Mouse (Mus musculus) macrophage (primary cell): ENCODE measurements around the gene Carns1. TPM values are rescaled to one million over a fixed set of nuclear protein-coding genes. Genes with fewer than 3 reads are reported as not detected.

ENCODE experiments used
- H3K27ac ChIP-seq: fragments of 350-480 bp; formaldehyde crosslinking; 2 replicates; pipeline ENCODE4 v1.9.0; 2021
- H3K36me3 ChIP-seq: fragments of 350-480 bp; formaldehyde crosslinking; 2 replicates; pipeline ENCODE4 v1.9.0; 2021; ENCODE audit errors: inconsistent target
- H3K4me3 ChIP-seq: fragments of 350-480 bp; formaldehyde crosslinking; 2 replicates; pipeline ENCODE4 v1.9.0; 2021; ENCODE audit errors: inconsistent target
- H3K79me2 ChIP-seq: fragments of 350-480 bp; formaldehyde crosslinking; 2 replicates; pipeline ENCODE4 v1.9.0; 2021; ENCODE audit errors: inconsistent target
- WGBS: methylation state at CpG from one replicate; pipeline ENCODE4 v1.1.7; 2026; ENCODE audit warnings: inconsistent platforms; ENCODE audit not compliant: missing documents; 5-methylcytosine and 5-hydroxymethylcytosine counted together
- polyA plus RNA-seq: library from polyadenylated mRNA; stranded (reverse); fragments of 250-400 nt; gene quantifications from 3 replicates; pipeline ENCODE4 v1.2.4, GENCODE M21; 2018; ENCODE audit warnings: inconsistent platforms
- total RNA-seq, 78 experiments: library from RNA; depleted of rRNA; stranded (reverse); fragments of 250-400 nt; gene quantifications; 1 replicate in 9 of 78; 2 replicates in 24 of 78; 3 replicates in 43 of 78; 4 replicates in 2 of 78; pipeline ENCODE4 v1.2.4; 2018; ENCODE audit warnings: inconsistent platforms in 56 of 78

Carns1 gene
- 1 to 10 TPM in 3 of 26 experiments, under 1 TPM in 9, not detected in 14; 0.23 to 1.6 (median 0.42) TPM for total RNA-seq (2018; cell fraction: chromatin; rRNA removed)
- 1 to 10 TPM in 1 of 26 experiments, under 1 TPM in 25; 0.20 to 1.1 (median 0.51) TPM for total RNA-seq (2018; cell fraction: cytosol; rRNA removed)
- 1 to 10 TPM in 4 of 26 experiments, under 1 TPM in 17, not detected in 5; 0.16 to 1.6 (median 0.65) TPM for total RNA-seq (2018; cell fraction: nucleus; rRNA removed)
- polyA plus RNA-seq, result 0.62 to 1.00 TPM (median 0.77 TPM) in 3 replicates

DNA sequence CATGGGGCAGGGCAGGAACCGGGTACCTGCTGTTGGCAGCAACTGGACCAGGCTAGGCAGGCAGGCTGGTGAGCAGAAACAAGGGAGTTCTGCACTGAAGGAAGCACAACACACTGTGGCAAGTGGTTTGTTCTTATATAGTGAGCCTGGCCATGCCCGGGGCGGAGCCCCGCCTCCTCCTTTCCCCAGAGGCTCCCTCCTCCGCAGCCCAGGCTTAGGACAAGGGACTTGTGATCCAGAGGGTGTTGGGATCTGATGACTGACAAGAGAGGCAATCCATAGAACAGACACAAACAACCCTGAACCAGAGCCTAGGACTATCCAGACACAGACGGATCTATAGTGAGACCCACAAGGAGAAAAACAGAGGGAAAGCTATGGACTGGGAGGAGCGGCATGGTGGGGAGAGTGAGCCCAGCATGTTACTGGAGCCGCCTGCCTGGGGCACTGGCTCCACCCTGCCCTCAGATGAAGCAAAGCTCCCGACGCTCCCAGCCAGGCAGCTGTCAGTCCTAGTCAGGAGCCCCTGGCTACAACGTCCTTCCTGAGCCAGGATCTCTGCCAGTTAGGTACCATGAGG is at the start of gene Carns1:
Gene Carns1 (minus strand): TSS at position 112 of the 580 bp plus-strand sequence.
- WGBS, result 92% methylated on average over 11 of the region's 11 CpGs
- Histone ChIP-seq H3K4me3 (no peak within 1 kb of the TSS), H3K79me2 (no peaks in the 10 kb centered on the region), H3K27ac (no peak within 1 kb of the TSS), H3K36me3 (no peaks in the 10 kb centered on the region)

DNA sequence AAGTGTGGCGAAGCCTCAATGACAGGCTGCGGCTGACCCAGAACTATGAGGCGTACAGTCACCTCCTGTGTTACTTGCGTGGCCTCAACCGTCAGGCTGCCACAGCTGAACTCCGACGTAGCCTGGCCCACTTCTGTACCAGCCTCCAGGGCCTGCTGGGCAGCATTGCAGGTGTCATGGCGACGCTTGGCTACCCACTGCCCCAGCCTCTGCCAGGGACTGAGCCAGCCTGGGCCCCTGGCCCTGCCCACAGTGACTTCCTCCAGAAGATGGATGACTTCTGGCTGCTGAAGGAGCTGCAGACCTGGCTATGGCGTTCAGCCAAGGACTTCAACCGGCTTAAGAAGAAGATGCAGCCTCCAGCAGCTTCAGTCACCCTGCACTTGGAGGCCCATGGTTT is 46.9 kb upstream of the Carns1 start:
- Histone ChIP-seq H3K79me2 (no peaks in the 10 kb centered on the region), H3K27ac (no peak overlapping the region), H3K36me3 (no peaks in the 10 kb centered on the region), H3K4me3 (no peak overlapping the region)
- 36% methylated on average over 11 of the region's 11 CpGs for WGBS

DNA sequence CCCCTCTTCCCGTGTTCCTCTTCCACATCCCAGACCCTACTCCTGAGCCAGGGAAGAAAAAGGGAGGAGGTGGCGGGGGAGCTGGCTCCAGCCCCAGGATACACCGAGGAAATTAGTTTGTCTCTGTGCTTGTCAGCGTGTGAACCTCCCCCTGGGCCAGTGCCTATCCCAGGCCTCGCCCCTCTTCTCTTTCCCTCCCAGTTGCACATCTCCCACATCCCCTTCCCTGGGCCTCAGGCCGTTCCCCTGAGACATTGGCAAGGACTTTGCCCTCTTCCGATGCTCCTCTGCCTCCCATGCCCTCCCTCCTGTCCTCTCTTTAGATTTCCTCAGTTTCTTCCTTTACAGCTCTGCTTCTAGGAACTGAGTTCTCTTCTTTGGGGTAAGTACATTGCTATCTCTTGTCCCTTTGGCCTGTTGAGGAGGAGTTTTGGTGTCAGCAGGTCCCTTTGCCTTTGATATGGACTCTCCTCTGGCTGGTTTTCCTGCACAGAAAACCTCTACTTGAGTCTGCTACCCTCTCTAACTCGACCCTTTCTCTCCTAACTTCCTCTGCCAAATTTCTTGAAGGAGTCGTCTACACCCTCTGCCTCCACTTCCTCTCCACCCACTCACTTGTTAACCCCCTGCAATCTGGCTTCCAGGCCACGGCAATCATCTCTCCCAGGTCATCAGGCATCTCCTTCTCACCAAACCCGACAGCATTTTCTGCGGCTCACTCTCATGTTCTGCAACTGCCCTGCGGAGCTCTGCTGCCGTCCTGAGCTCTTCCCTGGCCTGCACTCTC is 45.9 kb upstream of the Carns1 start:
- H3K4me3 ChIP-seq, result no peak overlapping the region
- H3K79me2 ChIP-seq, result no peaks in the 10 kb centered on the region
- WGBS, result 32% methylated on average over 14 of the region's 14 CpGs
- no peak overlapping the region for H3K27ac ChIP-seq
- H3K36me3 ChIP-seq, result no peaks in the 10 kb centered on the region

DNA sequence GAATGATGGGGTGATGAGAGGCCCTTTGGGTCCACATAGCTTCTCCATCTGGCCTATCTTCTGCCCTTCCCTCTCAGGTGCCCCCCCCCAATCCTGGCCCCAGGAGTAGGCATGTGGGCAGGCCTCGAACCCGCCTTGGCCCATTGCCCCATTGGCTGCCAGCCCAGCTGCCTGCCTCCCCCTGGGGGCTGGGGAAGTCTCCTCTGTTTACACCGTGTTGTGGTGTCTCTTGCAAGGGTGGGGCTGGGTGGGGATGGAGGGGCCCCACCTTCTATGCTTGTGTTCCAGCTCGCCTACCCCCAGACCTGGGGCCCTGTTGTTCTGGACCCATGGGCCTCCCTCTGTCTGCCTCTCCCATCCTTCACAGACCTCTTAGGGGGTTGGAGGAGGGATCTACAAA is 45.1 kb upstream of the Carns1 start:
- H3K79me2 ChIP-seq, result no peaks in the 10 kb centered on the region
- 70% methylated on average over 4 of the region's 4 CpGs for WGBS
- H3K4me3 ChIP-seq, result no peak overlapping the region
- H3K27ac ChIP-seq, result no peak overlapping the region
- H3K36me3 ChIP-seq, result no peaks in the 10 kb centered on the region

DNA sequence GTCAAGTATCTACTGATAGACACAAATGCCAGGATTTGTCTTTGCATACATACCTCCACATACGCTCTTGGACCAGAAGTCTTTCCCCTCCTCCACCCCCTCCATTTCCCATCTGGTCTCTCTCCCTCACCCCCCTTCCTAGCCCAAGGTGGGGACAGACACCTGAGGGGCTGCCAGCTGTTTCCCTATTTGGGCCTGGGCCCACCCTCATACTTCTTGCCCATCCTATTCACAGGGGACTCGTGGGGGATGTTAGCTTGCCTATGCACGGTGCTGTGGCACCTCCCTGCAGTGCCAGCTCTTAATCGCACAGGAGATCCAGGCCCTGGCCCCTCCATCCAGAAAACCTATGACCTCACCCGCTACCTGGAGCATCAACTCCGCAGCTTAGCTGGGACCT is 44.7 kb upstream of the Carns1 start:
- Histone ChIP-seq H3K27ac (no peak overlapping the region), H3K79me2 (no peaks in the 10 kb centered on the region), H3K36me3 (no peaks in the 10 kb centered on the region), H3K4me3 (no peak overlapping the region)
- WGBS, result 90% methylated on average over 5 of the region's 6 CpGs

DNA sequence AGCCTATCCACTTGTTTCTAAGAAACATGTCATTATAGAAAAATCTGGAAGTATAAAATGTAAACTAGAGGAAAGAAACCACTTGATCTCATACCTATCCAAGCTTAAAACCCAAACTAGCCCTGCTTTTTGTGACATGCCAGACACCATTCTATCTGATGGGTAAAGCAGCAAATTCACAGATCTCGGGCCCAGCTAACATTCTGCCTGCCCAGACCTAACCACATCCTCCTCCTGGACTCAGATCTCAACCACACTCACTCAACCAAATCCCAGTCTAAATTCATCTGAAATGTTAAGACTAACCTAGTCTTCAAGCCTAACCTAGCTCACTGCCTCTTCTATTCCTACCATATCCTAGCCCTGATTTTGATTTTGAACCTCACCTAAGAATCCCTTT is 43.5 kb upstream of the Carns1 start:
- no peaks in the 10 kb centered on the region for H3K79me2 ChIP-seq
- no peaks in the 10 kb centered on the region for H3K36me3 ChIP-seq
- WGBS, result 71% methylated on average over 1 of the region's 1 CpGs
- no peak overlapping the region for H3K27ac ChIP-seq
- H3K4me3 ChIP-seq, result no peak overlapping the region

DNA sequence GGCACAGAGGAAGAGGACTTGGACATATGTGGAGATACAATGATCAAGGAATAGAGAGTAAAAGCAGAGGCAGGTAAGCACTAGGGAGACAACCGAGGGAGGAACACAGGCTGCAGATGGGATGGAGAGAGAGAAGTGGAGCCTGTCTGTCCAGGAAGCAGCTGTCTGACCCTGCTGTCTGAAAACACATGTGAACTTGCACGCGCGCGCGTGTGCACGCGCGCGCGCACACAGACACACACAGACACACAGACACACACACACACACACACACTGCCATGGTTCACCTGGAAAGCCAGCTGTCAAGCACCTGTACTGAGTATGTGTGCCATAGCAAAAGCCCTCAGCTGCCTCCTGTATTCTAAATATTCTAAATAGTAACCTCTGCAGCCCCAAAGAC is 43.0 kb upstream of the Carns1 start:
- WGBS, result 60% methylated on average over 11 of the region's 11 CpGs
- no peaks in the 10 kb centered on the region for H3K36me3 ChIP-seq
- no peaks in the 10 kb centered on the region for H3K79me2 ChIP-seq
- no peak overlapping the region for H3K27ac ChIP-seq
- H3K4me3 ChIP-seq, result no peak overlapping the region

DNA sequence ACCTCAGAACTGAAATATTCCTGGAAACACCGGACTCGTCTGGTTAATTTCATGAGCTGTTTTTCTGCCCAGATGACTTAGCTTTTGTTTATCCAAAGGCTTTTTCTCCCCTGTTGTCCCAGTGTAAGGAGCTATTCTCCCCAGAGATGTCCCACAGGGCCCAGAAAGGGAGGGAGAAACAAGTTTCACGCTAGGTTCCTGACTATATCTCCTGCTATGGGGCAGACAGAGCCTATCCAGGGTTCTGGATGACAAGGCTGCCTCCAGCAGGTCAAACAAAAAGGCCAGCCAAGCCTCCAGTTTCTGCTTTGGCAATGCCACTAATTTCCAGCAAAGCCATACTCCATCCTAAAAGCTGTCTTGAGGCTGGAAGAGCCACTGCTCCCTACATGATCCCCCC is 42.6 kb upstream of the Carns1 start:
- Histone ChIP-seq H3K27ac (no peak overlapping the region), H3K36me3 (no peaks in the 10 kb centered on the region), H3K4me3 (no peak overlapping the region), H3K79me2 (no peaks in the 10 kb centered on the region)
- WGBS, result 93% methylated on average over 3 of the region's 3 CpGs

DNA sequence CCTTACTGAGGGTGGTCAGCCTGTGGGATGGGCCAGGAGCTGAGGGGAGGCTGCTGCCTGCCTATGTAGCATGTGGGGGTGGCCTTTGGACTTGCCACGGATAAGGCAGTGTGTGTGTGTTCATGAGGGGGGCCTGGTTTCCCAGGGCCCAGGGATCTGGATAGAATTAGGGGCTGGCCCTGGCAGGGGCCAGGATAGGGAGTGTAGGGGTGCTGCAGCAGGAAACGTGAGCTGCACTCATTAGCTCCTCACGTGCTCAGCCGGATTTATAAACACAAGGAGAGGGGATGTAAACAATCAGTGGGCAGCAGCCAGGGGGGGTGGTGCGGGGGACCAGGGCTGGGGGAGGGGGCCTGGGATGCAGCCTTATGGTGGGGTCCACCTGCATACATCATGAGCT is 41.9 kb upstream of the Carns1 start:
- 68% methylated on average over 5 of the region's 5 CpGs for WGBS

DNA sequence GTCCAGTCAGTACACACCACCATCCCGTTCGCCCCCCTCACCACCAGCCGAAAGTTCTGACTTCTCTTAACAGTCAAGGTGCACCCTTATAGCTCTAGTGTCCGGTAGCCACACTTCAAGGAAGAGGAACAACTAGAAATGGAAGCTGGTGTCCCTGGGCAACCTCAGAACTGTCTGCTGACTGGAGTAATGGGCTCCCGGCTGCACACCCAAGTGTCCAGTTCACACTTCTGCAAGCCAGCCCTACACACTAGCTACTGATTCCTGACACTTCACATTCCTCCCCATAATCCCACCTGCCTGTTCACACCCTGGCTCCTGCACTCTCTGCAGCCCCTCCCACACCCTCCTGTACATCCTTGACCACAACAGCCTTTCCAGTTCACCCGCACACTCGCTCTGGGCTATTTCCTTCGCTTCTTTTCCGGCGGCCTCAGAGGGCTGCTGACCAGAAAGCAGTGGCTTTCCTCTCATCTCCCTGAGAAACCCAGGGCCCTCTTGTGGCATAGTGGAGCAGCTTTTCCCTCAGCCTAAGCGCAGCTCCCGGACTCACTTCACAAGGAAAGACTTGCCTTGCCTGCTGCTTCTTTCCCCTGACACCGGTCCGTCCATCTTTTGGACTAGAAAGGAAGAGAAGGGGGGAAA is 40.9 kb upstream of the Carns1 start:
- Histone ChIP-seq H3K4me3 (no peak overlapping the region), H3K27ac (no peak overlapping the region), H3K36me3 (no peaks in the 10 kb centered on the region), H3K79me2 (no peaks in the 10 kb centered on the region)
- WGBS, result 32% methylated on average over 14 of the region's 14 CpGs

More for the DNA sequence above, 41.9 kb upstream of the Carns1 start:
- no peak overlapping the region for H3K27ac ChIP-seq
- no peak overlapping the region for H3K4me3 ChIP-seq
- no peaks in the 10 kb centered on the region for H3K36me3 ChIP-seq
- H3K79me2 ChIP-seq, result no peaks in the 10 kb centered on the region

DNA sequence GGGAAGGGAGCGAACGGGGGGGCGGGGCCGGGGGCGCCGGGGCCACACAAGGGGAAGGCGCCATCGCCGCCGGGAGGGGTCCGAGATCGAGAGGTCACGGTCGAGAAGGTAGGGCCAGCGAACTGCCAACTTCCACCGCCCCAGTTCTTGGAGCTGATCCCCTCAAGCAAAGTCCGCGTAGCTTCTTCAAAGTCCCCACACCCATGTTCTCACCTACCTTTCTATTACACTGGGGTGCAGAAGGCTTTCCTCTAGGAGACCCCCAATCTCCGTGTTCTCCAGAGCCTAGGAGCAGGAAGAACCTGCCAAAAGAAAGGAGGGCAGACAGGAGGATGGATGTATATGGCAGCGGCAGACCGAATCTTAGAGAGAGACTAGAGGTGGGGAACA is 40.2 kb upstream of the Carns1 start:
- H3K36me3 ChIP-seq, result no peaks in the 10 kb centered on the region
- H3K4me3 ChIP-seq, result no peak overlapping the region
- no peaks in the 10 kb centered on the region for H3K79me2 ChIP-seq
- 6% methylated on average over 17 of the region's 21 CpGs for WGBS
- no peak overlapping the region for H3K27ac ChIP-seq

DNA sequence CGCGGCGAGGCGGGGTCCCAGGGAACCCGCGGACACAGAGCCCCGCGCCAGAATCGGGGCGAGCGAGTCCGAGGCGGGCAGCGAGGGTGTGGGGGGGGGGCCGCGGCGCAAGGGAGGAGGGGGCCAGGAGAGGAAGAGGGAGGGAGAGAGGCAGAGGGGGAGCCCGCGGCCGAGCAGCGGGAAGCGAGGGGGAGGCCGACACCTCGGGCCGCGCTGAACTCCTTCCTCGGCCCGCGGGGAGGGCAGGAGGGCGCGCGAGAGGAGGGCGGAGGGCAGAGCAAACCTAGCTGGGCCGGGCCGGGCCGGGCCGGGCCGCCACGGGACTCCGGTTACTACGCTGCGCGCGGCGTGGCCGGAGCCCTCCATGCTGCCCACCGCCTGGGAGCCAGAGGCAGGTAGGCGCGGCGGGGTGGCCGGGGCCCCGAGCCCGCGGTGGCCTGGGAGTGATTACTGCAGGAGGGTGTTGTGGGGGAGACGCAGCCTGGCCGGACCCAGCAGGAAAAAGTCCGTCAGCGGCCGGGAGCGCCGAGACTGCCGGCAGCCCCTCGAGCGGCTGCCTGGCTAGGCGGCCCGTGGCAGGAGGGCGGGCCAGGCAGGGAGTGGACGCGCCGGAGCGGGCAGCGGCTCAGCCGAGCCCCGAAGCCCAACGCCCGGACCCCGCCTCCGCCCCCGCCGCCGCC is 39.6 kb upstream of the Carns1 start:
- Histone ChIP-seq H3K36me3 (no peaks in the 10 kb centered on the region), H3K79me2 (no peaks in the 10 kb centered on the region), H3K27ac (no peak overlapping the region), H3K4me3 (no peak overlapping the region)
- WGBS, result 0% methylated on average over 30 of the region's 81 CpGs

DNA sequence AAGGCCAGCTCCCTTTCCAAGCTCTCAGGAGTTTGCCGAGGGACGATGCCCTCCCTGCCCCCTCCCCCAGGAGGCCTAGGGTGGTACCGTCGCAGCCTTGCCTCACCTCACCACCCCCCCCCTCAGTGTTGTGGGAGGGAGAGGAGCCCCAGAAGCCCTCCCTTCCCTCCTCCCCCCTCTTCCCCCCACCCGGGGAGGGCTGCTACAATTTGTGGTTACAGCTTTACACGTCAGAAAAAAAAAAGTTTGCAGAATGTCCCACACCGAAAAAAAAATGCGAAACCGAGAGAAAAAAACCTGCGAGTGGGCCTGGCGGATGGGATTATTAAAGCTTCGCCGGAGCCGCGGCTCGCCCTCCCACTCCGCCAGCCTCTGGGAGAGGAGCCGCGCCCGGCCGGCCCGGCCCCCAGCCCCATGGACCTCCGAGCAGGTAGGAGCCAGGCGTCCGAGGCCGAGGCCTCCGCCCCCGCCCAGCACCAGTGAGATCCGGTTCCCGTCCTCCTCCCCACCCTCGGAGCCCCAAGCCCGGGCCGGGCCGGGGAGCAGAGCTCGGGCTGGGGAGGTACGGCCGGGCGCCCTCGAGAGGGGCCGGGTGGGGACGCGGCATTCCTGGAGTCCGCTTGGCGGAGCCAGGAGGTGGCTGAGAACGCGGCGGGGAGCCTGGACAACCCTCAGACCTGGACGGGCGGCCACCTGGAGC is 38.9 kb upstream of the Carns1 start, which contains the start of the genes Clcf1 and AC109138.7:
Gene Clcf1 (plus strand): TSS at position 168 of the 700 bp plus-strand sequence.
Gene AC109138.7 (plus strand): TSS at position 287 of the 700 bp plus-strand sequence.
- Histone ChIP-seq H3K79me2 (no peaks in the 10 kb centered on the region), H3K4me3 (no peak within 1 kb of the TSS), H3K36me3 (no peaks in the 10 kb centered on the region), H3K27ac (no peak within 1 kb of the TSS)
- 2% methylated on average over 33 of the region's 49 CpGs for WGBS

DNA sequence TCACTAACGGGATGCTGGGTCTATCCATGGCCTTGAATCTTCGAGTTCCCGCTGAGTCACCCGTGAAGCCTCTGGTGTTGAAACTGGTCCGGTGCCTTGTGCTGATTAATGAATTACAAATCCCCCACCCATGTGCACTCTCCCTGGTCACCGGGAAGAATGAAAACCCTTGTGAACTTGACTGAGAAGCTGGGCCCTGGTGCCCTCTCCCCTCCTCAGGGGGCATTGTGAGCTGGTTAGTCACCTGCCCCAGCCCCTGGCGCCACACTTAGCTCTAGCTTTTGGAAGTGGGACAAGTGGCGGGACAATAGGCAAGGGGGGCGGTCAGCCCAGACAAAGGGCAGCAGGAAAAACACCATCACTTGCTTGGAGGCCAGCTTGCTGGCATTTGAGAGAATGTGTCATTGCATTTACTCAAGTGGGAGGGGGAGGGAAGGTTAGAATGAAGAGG is 38.3 kb upstream of the Carns1 start:
- H3K36me3 ChIP-seq, result no peaks in the 10 kb centered on the region

More for the DNA sequence above, 38.3 kb upstream of the Carns1 start:
- no peaks in the 10 kb centered on the region for H3K79me2 ChIP-seq
- H3K4me3 ChIP-seq, result no peak overlapping the region
- WGBS, result 8% methylated on average over 9 of the region's 9 CpGs
- no peak overlapping the region for H3K27ac ChIP-seq
